Mouse (Mus musculus): ENCODE measurements around the gene Arpc3. TPM values are rescaled to one million over a fixed set of nuclear protein-coding genes. Genes with fewer than 3 reads are reported as not detected.
A peak's percentile ranks its signal among the peaks of the same experiment; 100 is the strongest.

Gene Arpc3
- polyA plus RNA-seq, 1 experiment = 154 TPM

DNA sequence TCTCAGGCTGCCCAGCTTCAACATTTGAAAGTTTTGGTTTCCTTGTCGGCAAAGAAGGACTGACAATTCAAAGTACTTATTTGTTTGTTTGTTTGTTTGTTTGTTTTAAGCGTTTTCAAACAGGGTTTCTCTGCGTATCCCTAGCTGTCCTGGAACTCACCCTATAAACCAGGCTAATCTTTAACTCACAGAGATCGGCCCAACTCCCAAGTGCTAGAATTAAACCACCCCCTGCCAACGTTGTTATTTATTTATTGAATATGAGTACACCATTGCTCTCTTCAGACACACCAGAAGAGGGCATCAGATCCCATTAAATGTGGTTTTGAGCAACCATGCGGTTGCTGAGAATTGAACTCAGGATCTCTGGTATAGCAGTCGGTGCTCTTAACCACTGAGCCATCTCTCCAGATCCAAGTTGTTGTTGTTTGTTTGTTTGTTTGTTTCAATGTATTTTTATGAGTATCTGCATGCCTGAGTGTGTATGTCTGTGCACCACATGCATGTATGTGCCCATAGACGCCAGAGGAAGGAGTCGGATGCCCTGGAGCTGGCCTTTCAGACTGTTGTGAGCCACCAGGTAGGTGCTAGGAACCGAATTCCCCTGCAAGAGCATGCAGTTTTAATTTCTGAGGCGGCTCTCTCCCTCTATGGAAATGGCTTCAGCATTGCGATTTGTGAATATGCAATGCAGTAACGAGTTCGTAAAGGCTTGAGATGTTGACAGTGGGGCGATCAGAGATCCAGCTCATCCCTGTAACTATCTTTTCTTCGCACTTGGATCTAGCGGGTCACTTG lies 29.8 kb downstream of the Arpc3 start, which contains the start of gene Anapc7:
Gene Anapc7 (plus strand): TSS at position 423 of the 798 bp plus-strand sequence.
- Histone ChIP-seq H3K4me1 (ENCODE audit: control insufficient read depth, insufficient read depth, insufficient read length) (peaks cover 5% of the 10 kb centered on the region; the same call in 1 of the 2 replicates), H3K36me3 (ENCODE audit: control insufficient read depth, insufficient read depth, low read length) (no peaks in the 10 kb centered on the region), H3K27ac (ENCODE audit: insufficient read depth, low read length) (peak within 1 kb of the TSS; percentile 80), H3K27me3 (ENCODE audit: control insufficient read depth, insufficient read depth, low read length) (no peaks in the 10 kb centered on the region), H3K4me3 (ENCODE audit: extremely low read depth, insufficient read depth, insufficient read length) (peak within 1 kb of the TSS; percentile 93)
- no peak for DNase-seq (ENCODE audit: low read depth in 1 of 2, low spot score in 2 of 2)
- 21% methylated on average over 17 of the region's 17 CpGs for WGBS
- TF ChIP-seq CTCF (IDR thresholded peaks at IDR 0.05; ENCODE audit: extremely low read depth, insufficient read depth, insufficient read length, insufficient replicate concordance) (no peak), POLR2A (IDR thresholded peaks at IDR 0.05; ENCODE audit: low read depth, low read length) (no peak)

DNA sequence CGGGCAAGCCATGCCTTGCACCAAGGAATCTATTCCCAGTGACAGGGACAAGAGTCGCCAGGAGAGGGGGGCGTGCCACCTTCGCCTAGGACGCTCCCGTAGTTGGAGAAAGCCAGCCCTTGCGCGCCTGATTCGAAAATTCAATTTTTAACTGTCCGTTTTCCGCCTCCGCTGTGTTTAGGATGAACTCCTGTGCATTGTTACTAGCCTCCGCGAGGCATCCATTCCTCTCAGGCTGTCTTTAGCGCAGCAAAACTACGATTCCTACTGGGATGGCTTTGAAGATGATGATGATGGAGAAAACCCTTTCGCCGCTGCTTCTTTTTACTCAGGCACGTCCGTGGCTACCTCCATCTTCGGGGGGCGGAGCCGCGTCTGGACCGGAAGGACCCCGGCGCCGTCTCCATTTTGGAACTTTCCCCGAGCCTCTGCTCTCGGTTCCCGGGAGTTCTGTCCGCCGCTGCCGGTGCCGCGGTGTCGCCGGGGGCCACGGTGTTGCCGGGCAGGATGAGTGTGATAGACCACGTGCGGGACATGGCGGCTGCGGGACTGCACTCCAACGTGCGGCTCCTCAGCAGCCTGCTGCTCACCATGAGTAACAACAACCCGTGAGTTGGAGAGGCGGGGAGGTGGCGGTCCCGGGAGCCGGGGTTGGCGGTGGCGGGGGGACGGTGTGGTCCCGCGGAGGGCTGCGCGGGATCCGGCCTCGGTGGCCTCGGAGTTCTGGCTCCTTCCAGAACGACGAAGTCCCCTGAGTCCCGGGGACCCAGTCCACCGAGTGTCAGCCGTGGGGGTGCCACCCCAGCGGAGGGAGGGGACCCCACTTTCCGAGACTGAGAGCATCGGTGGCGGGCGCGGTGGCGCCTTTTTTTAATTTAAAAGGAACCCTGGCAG lies 30.6 kb downstream of the Arpc3 start:
- TF ChIP-seq POLR2A (IDR thresholded peaks at IDR 0.05; ENCODE audit: low read depth, low read length) (0 out of 2 replicates have a peak, but pooled peaks have one; percentile 22), CTCF (IDR thresholded peaks at IDR 0.05; ENCODE audit: extremely low read depth, insufficient read depth, insufficient read length, insufficient replicate concordance) (peak; percentile 1; the same call in 1 of the 2 replicates)
- under 1% methylated on average over 73 of the region's 73 CpGs for WGBS
- Histone ChIP-seq H3K36me3 (ENCODE audit: control insufficient read depth, insufficient read depth, low read length) (no peaks in the 10 kb centered on the region), H3K4me3 (ENCODE audit: extremely low read depth, insufficient read depth, insufficient read length) (peak overlapping the region; percentile 93), H3K27me3 (ENCODE audit: control insufficient read depth, insufficient read depth, low read length) (no peaks in the 10 kb centered on the region), H3K27ac (ENCODE audit: insufficient read depth, low read length) (peak overlapping the region; percentile 80), H3K4me1 (ENCODE audit: control insufficient read depth, insufficient read depth, insufficient read length) (peaks cover 5% of the 10 kb centered on the region; the same call in 1 of the 2 replicates)
- DNase-seq (ENCODE audit: low read depth in 1 of 2, low spot score in 2 of 2) = peak; percentile 71 to 82

DNA sequence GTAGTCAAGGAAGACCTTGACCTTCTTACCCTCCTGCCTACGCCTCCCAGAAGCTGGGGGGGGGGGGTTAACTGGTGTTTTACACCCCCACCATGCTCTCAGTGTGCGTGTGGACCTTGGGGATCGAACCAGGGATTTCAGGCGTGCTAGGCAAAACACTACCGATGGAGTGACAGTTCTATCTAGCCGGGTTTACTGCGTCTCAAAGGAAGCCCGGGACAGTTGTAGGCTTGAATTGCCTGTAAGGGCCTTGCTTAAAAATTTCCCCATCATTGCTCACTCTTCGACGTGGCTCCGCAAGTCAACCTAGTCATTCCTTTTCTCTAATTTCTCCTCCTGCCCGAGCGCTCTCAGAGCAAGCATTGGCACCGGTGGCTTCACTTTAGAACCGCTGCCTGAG lies 31.4 kb downstream of the Arpc3 start:
- Histone ChIP-seq H3K36me3 (ENCODE audit: control insufficient read depth, insufficient read depth, low read length) (peaks cover 1% of the 10 kb centered on the region; the same call in 1 of the 2 replicates), H3K4me1 (ENCODE audit: control insufficient read depth, insufficient read depth, insufficient read length) (peaks cover 5% of the 10 kb centered on the region; the same call in 1 of the 2 replicates), H3K27me3 (ENCODE audit: control insufficient read depth, insufficient read depth, low read length) (no peaks in the 10 kb centered on the region), H3K27ac (ENCODE audit: insufficient read depth, low read length) (no peak overlapping the region), H3K4me3 (ENCODE audit: extremely low read depth, insufficient read depth, insufficient read length) (peak overlapping the region; percentile 93)
- no peak for DNase-seq (ENCODE audit: low read depth in 1 of 2, low spot score in 2 of 2)
- TF ChIP-seq POLR2A (IDR thresholded peaks at IDR 0.05; ENCODE audit: low read depth, low read length) = no peak
- TF ChIP-seq CTCF (IDR thresholded peaks at IDR 0.05; ENCODE audit: extremely low read depth, insufficient read depth, insufficient read length, insufficient replicate concordance) = no peak
- 12% methylated on average over 15 of the region's 15 CpGs for WGBS

DNA sequence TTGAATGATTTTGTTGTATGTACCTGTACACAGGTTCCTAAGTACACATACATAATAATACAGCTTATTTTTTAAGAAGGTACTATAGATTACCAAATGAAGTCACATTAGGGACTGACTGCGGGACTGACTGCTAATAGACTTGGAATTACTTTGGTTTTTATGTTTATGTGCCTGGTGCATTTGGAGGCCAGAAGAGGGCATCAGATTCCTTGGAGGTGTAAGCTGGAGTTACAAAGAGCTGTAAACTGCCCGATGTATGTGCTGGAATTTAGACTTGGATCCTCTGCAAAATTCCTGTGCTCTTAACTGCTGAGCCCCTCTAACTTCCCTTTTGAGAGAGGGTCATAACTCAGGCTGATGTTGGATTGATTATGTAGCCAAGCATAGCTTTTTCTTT lies 33.9 kb downstream of the Arpc3 start:
- WGBS = 90% methylated on average over 2 of the region's 2 CpGs
- no peaks in the 10 kb centered on the region for H3K27me3 ChIP-seq (ENCODE audit: control insufficient read depth, insufficient read depth, low read length)
- H3K4me3 ChIP-seq (ENCODE audit: extremely low read depth, insufficient read depth, insufficient read length) = no peak overlapping the region
- peaks cover 5% of the 10 kb centered on the region; the same call in 1 of the 2 replicates for H3K4me1 ChIP-seq (ENCODE audit: control insufficient read depth, insufficient read depth, insufficient read length)
- no peak overlapping the region for H3K27ac ChIP-seq (ENCODE audit: insufficient read depth, low read length)
- no peak for TF ChIP-seq POLR2A (IDR thresholded peaks at IDR 0.05; ENCODE audit: low read depth, low read length)
- no peak for TF ChIP-seq CTCF (IDR thresholded peaks at IDR 0.05; ENCODE audit: extremely low read depth, insufficient read depth, insufficient read length, insufficient replicate concordance)
- no peak for DNase-seq (ENCODE audit: low read depth in 1 of 2, low spot score in 2 of 2)
- peaks cover 13% of the 10 kb centered on the region for H3K36me3 ChIP-seq (ENCODE audit: control insufficient read depth, insufficient read depth, low read length)

DNA sequence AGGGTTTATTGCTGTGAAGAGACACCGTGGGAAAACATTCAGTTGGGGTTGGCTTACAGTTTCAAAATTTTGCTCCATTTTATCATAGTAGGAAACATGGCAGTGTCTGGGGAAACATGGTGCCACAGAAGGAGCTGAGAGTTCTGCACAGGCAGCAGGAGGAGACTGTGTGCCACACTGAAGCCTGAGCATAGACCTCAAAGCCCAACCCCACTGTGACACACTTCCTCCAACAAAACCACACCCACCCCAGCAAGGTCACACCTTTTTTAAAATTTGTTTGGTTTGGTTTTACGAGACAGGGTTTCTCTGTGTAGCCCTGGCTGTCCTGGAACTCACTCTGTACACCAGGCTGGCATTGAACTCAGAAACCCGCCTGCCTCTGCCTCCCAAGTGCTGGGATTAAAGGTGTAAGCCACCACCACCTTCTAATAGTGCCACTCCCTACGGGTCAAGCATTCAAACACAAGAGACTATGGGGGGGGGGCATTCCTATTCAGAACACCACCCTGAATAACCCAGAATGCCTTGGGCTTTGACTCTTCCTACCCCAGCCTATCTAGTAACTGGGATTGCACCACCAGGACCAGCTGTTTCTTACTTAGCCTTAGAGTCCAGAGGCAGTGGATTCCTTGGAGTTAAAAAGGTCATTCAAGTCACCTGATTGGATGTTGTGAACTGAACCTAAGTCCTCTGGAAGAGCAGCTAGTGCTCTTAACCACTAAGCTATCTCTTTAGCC lies 38.5 kb downstream of the Arpc3 start:
- Histone ChIP-seq H3K27ac (ENCODE audit: insufficient read depth, low read length) (no peak overlapping the region), H3K4me3 (ENCODE audit: extremely low read depth, insufficient read depth, insufficient read length) (no peak overlapping the region), H3K4me1 (ENCODE audit: control insufficient read depth, insufficient read depth, insufficient read length) (no peaks in the 10 kb centered on the region), H3K36me3 (ENCODE audit: control insufficient read depth, insufficient read depth, low read length) (peaks cover 41% of the 10 kb centered on the region), H3K27me3 (ENCODE audit: control insufficient read depth, insufficient read depth, low read length) (no peaks in the 10 kb centered on the region)
- TF ChIP-seq CTCF (IDR thresholded peaks at IDR 0.05; ENCODE audit: extremely low read depth, insufficient read depth, insufficient read length, insufficient replicate concordance) (no peak), POLR2A (IDR thresholded peaks at IDR 0.05; ENCODE audit: low read depth, low read length) (no peak)
- 89% methylated on average over 4 of the region's 4 CpGs for WGBS
- no peak for DNase-seq (ENCODE audit: low read depth in 1 of 2, low spot score in 2 of 2)

DNA sequence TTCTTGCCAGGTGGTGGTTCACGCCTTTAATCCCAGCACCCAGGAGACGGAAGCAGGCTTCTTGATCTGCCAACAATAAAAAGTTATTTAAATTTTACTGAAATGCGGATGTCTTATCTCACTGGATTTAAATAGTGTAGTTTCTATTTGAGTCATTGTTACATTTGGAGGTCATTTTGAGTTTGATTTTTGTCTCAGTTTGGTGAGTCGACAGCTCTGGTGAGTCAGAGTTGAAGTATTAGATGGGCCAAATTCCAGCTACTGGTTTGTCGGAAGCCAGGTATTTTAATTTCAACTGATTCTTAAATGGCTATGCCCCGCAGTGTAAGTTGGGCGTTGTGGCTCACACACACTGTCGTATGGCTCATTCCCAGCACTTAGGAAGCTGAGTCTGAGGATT lies 39.5 kb downstream of the Arpc3 start:
- no peak overlapping the region for H3K27ac ChIP-seq (ENCODE audit: insufficient read depth, low read length)
- 92% methylated on average over 8 of the region's 8 CpGs for WGBS

More for the DNA sequence above, 39.5 kb downstream of the Arpc3 start:
- no peaks in the 10 kb centered on the region for H3K27me3 ChIP-seq (ENCODE audit: control insufficient read depth, insufficient read depth, low read length)
- H3K4me3 ChIP-seq (ENCODE audit: extremely low read depth, insufficient read depth, insufficient read length) = no peak overlapping the region
- H3K36me3 ChIP-seq (ENCODE audit: control insufficient read depth, insufficient read depth, low read length) = peaks cover 47% of the 10 kb centered on the region
- H3K4me1 ChIP-seq (ENCODE audit: control insufficient read depth, insufficient read depth, insufficient read length) = no peaks in the 10 kb centered on the region
- DNase-seq (ENCODE audit: low read depth in 1 of 2, low spot score in 2 of 2) = no peak
- TF ChIP-seq CTCF (IDR thresholded peaks at IDR 0.05; ENCODE audit: extremely low read depth, insufficient read depth, insufficient read length, insufficient replicate concordance) = no peak
- no peak for TF ChIP-seq POLR2A (IDR thresholded peaks at IDR 0.05; ENCODE audit: low read depth, low read length)
